Mouse (Mus musculus): ENCODE data around the gene Zfp541. TPM values are rescaled to one million over a fixed set of nuclear protein-coding genes. Genes with fewer than 3 reads are reported as not detected.

Zfp541 gene
- polyA plus RNA-seq, 2 experiments, result 0.02 TPM; not detected in 1

DNA sequence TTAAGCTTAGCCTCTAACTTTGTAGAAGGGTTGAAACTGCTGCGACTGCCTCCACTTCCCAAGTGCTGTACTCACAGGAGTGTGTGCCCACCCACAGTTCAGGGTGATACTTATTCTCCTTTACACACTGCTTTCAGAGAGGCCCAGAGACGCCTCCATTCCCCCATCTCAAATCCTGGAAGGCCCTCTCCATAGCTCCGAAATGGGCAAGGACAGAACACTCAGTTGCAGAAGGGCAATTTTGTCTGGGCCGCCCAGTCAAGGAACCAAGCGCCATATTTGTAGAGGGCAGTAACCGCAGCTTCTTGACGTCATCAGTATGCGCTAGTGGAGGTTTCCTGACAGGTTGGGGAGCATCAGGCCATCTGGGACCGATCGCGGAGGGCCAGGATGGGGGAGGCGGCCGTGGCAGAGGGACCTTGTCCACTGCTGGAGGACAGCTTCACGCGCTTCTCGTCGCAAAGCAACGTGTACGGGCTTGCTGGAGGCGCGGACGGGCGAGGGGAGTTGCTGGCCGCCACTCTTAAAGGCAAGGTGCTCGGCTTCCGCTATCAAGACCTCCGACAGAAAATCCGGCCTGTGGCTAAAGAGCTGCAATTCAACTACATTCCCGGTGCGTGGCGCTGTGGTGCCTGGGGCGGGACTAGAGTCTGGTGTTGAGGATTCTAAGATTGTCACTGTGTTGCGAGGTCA lies 58.1 kb downstream of the Zfp541 start, which contains the start of gene Kptn:
Gene Kptn (plus strand): TSS at position 327 of the 693 bp plus-strand sequence.
- DNase-seq (ENCODE audit: low read depth in 3 of 3, low spot score in 3 of 3) (peak; percentile 80 to 84 (median 83)), ATAC-seq (ENCODE audit: insufficient read depth) (peak; percentile 86)
- peak within 1 kb of the TSS; percentile 76 for H3K4me2 ChIP-seq (ENCODE audit: low read depth)
- H3K9me3 ChIP-seq (ENCODE audit: control insufficient read depth, low read length), result no peaks in the 10 kb centered on the region
- peak within 1 kb of the TSS; percentile 88 to 99 for H3K4me3 ChIP-seq (ENCODE audit: insufficient read depth in 1 of 2, low read depth in 2 of 2, low read length in 2 of 2)
- H3K27me3 ChIP-seq (ENCODE audit: control insufficient read depth, insufficient read depth, low read length), result no peaks in the 10 kb centered on the region
- peak within 1 kb of the TSS; percentile 54 for H3K27ac ChIP-seq
- WGBS (ENCODE audit: insufficient replicate concordance), result under 1% methylated on average over 33 of the region's 33 CpGs
- H3K36me3 ChIP-seq (replicated peaks; ENCODE audit: control insufficient read depth, insufficient read depth, low read depth), result peaks cover 30% of the 10 kb centered on the region
- H3K4me1 ChIP-seq (replicated peaks; ENCODE audit: control insufficient read depth in 2 of 2, insufficient read depth in 2 of 2, low read length in 1 of 2), result peaks cover 3 to 8% of the 10 kb centered on the region in 2 experiments; a peak in 3 of 4 replicates
- TF ChIP-seq CTCF (IDR thresholded peaks at IDR 0.05; ENCODE audit: low read depth) (peak; percentile 91), EP300 (IDR thresholded peaks at IDR 0.05; ENCODE audit: low read depth) (no peak; the same call in 1 of the 2 replicates)
- peak within 1 kb of the TSS; percentile 90 for H3K9ac ChIP-seq (replicated peaks)

DNA sequence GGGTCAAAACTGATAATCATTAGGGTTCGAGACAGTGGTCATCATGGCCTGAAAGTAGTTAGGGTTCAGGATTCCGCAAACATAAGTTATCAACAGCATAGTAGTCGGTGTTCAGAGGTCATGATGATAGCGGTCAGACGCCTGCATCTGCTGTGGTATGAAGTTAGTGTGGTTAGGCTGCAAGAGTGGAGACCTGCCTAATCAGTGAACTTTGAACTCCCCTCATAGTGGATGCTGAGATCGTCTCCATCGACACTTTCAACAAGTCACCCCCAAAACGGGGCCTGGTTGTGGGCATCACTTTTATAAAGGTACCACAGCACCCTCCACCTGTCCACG lies 58.6 kb downstream of the Zfp541 start:
- 47% methylated on average over 9 of the region's 9 CpGs for WGBS (ENCODE audit: insufficient replicate concordance)
- Histone ChIP-seq H3K4me1 (replicated peaks; ENCODE audit: control insufficient read depth in 2 of 2, insufficient read depth in 2 of 2, low read length in 1 of 2) (peaks cover 3 to 8% of the 10 kb centered on the region in 2 experiments; a peak in 3 of 4 replicates), H3K4me2 (ENCODE audit: low read depth) (peak overlapping the region; percentile 76), H3K27me3 (ENCODE audit: control insufficient read depth, insufficient read depth, low read length) (no peaks in the 10 kb centered on the region), H3K27ac (no peak overlapping the region), H3K4me3 (ENCODE audit: insufficient read depth in 1 of 2, low read depth in 2 of 2, low read length in 2 of 2) (peak overlapping the region; percentile 88 to 99), H3K36me3 (replicated peaks; ENCODE audit: control insufficient read depth, insufficient read depth, low read depth) (peaks cover 25% of the 10 kb centered on the region), H3K9ac (replicated peaks) (no peak overlapping the region; the same call in 1 of the 2 replicates), H3K9me3 (ENCODE audit: control insufficient read depth, low read length) (no peaks in the 10 kb centered on the region)
- ATAC-seq (ENCODE audit: insufficient read depth), result no peak; the same call in 1 of the 2 replicates
- no peak for TF ChIP-seq EP300 (IDR thresholded peaks at IDR 0.05; ENCODE audit: low read depth)
- TF ChIP-seq CTCF (IDR thresholded peaks at IDR 0.05; ENCODE audit: low read depth), result no peak
- no peak for DNase-seq (ENCODE audit: low read depth in 3 of 3, low spot score in 3 of 3)

DNA sequence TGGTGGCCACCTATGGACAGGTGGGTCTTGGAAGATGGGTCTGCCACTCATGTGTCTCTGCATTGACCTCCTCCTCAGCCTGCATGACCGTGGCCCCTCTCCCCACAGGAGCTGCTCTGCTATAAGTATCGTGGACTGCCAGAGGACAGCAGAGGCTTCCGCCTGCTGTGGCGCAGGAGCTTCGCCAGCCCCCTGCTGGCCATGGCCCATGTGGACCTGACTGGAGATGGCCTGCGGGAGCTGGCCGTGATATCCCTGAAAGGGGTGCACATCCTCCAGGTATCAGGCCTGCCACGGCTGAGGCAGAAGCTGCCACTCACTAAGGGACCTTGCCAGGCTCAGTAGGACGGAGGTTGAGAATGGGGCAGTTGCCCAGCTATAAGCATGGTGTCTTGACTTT lies 64.2 kb downstream of the Zfp541 start:
- no peak overlapping the region for H3K4me3 ChIP-seq (ENCODE audit: insufficient read depth in 1 of 2, low read depth in 2 of 2, low read length in 2 of 2)
- H3K9ac ChIP-seq (replicated peaks), result no peak overlapping the region
- no peak for DNase-seq (ENCODE audit: low read depth in 3 of 3, low spot score in 3 of 3)
- no peak overlapping the region for H3K4me2 ChIP-seq (ENCODE audit: low read depth)
- 62% methylated on average over 9 of the region's 9 CpGs for WGBS (ENCODE audit: insufficient replicate concordance)
- no peaks in the 10 kb centered on the region for H3K4me1 ChIP-seq (replicated peaks; ENCODE audit: control insufficient read depth in 2 of 2, insufficient read depth in 2 of 2, low read length in 1 of 2)
- no peaks in the 10 kb centered on the region for H3K9me3 ChIP-seq (ENCODE audit: control insufficient read depth, low read length)
- no peak for ATAC-seq (ENCODE audit: insufficient read depth)
- TF ChIP-seq CTCF (IDR thresholded peaks at IDR 0.05; ENCODE audit: low read depth), result peak; percentile 49; the same call in 1 of the 2 replicates
- no peak for TF ChIP-seq EP300 (IDR thresholded peaks at IDR 0.05; ENCODE audit: low read depth)
- H3K27me3 ChIP-seq (ENCODE audit: control insufficient read depth, insufficient read depth, low read length), result peaks cover 7% of the 10 kb centered on the region
- no peaks in the 10 kb centered on the region for H3K36me3 ChIP-seq (replicated peaks; ENCODE audit: control insufficient read depth, insufficient read depth, low read depth)
- H3K27ac ChIP-seq, result no peak overlapping the region

DNA sequence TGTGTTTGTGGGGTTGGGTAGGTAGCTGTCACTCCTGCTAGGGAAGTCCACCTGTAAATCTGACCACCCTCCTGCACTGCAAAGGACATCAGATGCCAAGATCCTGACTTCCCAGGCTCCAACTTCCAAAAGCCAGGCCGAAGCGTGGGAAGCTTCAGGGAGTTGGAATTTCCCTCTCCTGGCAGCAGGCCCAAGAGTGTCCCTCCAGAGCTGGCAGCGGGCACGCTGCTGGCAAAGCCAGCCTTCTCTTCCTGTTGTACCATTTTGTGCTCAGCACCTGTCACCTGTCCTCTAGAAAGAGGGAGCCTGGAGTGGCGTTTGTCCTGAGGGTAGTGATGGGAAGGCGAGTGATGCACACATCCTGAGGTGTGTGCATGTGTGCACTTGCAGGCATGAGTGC lies 66.7 kb downstream of the Zfp541 start:
- no peaks in the 10 kb centered on the region for H3K36me3 ChIP-seq (replicated peaks; ENCODE audit: control insufficient read depth, insufficient read depth, low read depth)
- H3K27ac ChIP-seq, result no peak overlapping the region
- H3K4me3 ChIP-seq (ENCODE audit: insufficient read depth in 1 of 2, low read depth in 2 of 2, low read length in 2 of 2), result no peak overlapping the region
- WGBS (ENCODE audit: insufficient replicate concordance), result 71% methylated on average over 6 of the region's 6 CpGs
- H3K4me2 ChIP-seq (ENCODE audit: low read depth), result no peak overlapping the region
- ATAC-seq (ENCODE audit: insufficient read depth), result no peak
- DNase-seq (ENCODE audit: low read depth in 3 of 3, low spot score in 3 of 3), result no peak
- no peak overlapping the region for H3K9ac ChIP-seq (replicated peaks)
- H3K4me1 ChIP-seq (replicated peaks; ENCODE audit: control insufficient read depth in 2 of 2, insufficient read depth in 2 of 2, low read length in 1 of 2), result no peaks in the 10 kb centered on the region
- H3K27me3 ChIP-seq (ENCODE audit: control insufficient read depth, insufficient read depth, low read length), result peaks cover 17% of the 10 kb centered on the region
- TF ChIP-seq EP300 (IDR thresholded peaks at IDR 0.05; ENCODE audit: low read depth) (no peak), CTCF (IDR thresholded peaks at IDR 0.05; ENCODE audit: low read depth) (no peak)
- no peaks in the 10 kb centered on the region for H3K9me3 ChIP-seq (ENCODE audit: control insufficient read depth, low read length)

DNA sequence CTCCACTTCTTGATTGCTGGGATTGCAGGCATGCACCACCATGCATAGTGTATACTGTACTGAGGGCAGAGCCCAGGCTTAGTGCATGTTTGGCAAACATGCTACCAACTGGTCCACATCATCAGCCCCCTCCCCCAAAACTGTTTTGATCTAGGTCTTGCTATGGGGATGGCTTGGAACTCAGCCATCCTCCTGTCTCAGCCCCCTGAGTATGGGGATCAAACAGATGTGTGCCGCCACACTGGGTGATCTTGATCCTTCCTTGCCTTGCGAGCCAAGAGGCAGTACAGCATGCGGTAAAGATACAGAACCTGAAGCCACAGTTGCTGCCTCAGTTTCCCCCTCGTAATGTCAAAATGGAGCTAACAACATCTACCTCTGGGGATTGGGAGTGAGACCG lies 67.3 kb downstream of the Zfp541 start:
- WGBS (ENCODE audit: insufficient replicate concordance), result 55% methylated on average over 5 of the region's 5 CpGs
- TF ChIP-seq CTCF (IDR thresholded peaks at IDR 0.05; ENCODE audit: low read depth), result no peak
- TF ChIP-seq EP300 (IDR thresholded peaks at IDR 0.05; ENCODE audit: low read depth), result no peak
- Histone ChIP-seq H3K4me3 (ENCODE audit: insufficient read depth in 1 of 2, low read depth in 2 of 2, low read length in 2 of 2) (no peak overlapping the region), H3K4me2 (ENCODE audit: low read depth) (no peak overlapping the region), H3K9me3 (ENCODE audit: control insufficient read depth, low read length) (no peaks in the 10 kb centered on the region), H3K4me1 (replicated peaks; ENCODE audit: control insufficient read depth in 2 of 2, insufficient read depth in 2 of 2, low read length in 1 of 2) (no peaks in the 10 kb centered on the region), H3K36me3 (replicated peaks; ENCODE audit: control insufficient read depth, insufficient read depth, low read depth) (no peaks in the 10 kb centered on the region), H3K27me3 (ENCODE audit: control insufficient read depth, insufficient read depth, low read length) (peaks cover 17% of the 10 kb centered on the region), H3K9ac (replicated peaks) (no peak overlapping the region), H3K27ac (no peak overlapping the region)
- DNase-seq (ENCODE audit: low read depth in 3 of 3, low spot score in 3 of 3) (no peak), ATAC-seq (ENCODE audit: insufficient read depth) (no peak)
